Mouse (Mus musculus): ENCODE measurements around the gene Mdga1.

DNA sequence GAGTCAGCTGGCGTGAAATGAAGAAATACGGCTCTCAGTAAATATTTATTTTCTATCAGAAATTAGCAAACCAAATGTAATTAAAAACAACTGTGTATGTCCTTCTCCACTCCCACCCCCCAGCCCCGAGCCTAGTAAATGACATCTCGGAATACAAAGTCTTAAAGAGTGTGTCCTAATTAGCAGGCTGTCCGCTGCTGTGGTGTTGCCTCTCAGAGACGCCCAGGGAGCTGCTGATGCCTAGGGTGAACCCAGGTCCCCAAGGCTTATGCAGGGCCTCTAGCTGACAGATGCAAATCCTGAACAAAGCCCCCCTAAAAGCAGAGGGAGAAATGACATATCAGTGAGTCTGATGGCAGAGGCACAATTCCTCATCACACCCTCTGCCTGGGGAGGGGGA is 155.1 kb downstream of the Mdga1 start:
- no peak for TF ChIP-seq GATA1 (IDR thresholded peaks at IDR 0.05; ENCODE audit: low read length)
- no peak for TF ChIP-seq TAL1 (IDR thresholded peaks at IDR 0.05; ENCODE audit: low read length)

Measured in erythroblast, embryonic 14.5 days (primary cell).